Mouse (Mus musculus) cerebellum, adult 2 months (tissue): ENCODE measurements at regions not wholly inside any gene's neighbourhood (a gene's known extent, or its start where the extent isn't known, plus 50 kb on each side); places are given as distances from the start of the nearest gene placed in this dataset.

Experiments used
- DNase-seq, 2 experiments: peaks; one replicate each; pipeline ENCODE4 v3.0.0; 2021
- H3K27ac ChIP-seq: fragments of 200-500 bp; 2 replicates; pipeline ENCODE4 v1.5.1; 2012; ENCODE audit warnings: low read length, control low read depth, inconsistent platforms; ENCODE audit not compliant: insufficient read depth
- H3K27me3 ChIP-seq: fragments of 200-500 bp; 2 replicates; pipeline ENCODE4 v1.6.1; 2012; ENCODE audit warnings: inconsistent platforms, mild to moderate bottlenecking, low read length, moderate library complexity; ENCODE audit not compliant: control insufficient read depth, insufficient read depth
- H3K4me1 ChIP-seq: fragments of 200-500 bp; 2 replicates; pipeline ENCODE4 v1.6.1; 2011; ENCODE audit warnings: low read length; ENCODE audit not compliant: control insufficient read depth, insufficient read depth
- H3K4me3 ChIP-seq: fragments of 200-500 bp; replicated peaks from 2 replicates; pipeline ENCODE3; 2011; ENCODE audit warnings: mild to moderate bottlenecking, low read depth, low read length, control low read depth; ENCODE audit not compliant: insufficient read depth
- CTCF ChIP-seq: fragments of 200-500 bp; IDR thresholded peaks from 2 replicates; pipeline ENCODE4 v1.5.1; 2011; ENCODE audit warnings: low read depth, mild to moderate bottlenecking, control low read depth, low read length, moderate library complexity, borderline replicate concordance; ENCODE audit not compliant: insufficient read depth
- POLR2A ChIP-seq: fragments of 200-500 bp; IDR thresholded peaks from 2 replicates; pipeline ENCODE4 v1.6.1; 2011; ENCODE audit warnings: low read length, control low read depth, borderline replicate concordance; ENCODE audit not compliant: insufficient read depth
- WGBS: fragments of 180-500 bp; shearing (Covaris S2); methylation state at CpG from one replicate; pipeline ENCODE4 v1.1.7; 2018; 5-methylcytosine and 5-hydroxymethylcytosine counted together

- H3K4me3 ChIP-seq = no peak overlapping the region
- 37% methylated on average over 29 of the region's 29 CpGs for WGBS
- H3K27ac ChIP-seq = no peak overlapping the region
- no peak for DNase-seq
- TF ChIP-seq CTCF (no peak), POLR2A (no peak)
- H3K4me1 ChIP-seq = no peaks in the 10 kb centered on the region
- H3K27me3 ChIP-seq = no peaks in the 10 kb centered on the region
Measured at GRCm38 (mm10) chr12:104531512-104532447, 58.6 kb upstream of the Gsc start.

GRCm38 (mm10) chr12:104530586-104530985, 57.5 kb upstream of the Gsc start:
- TF ChIP-seq CTCF (no peak), POLR2A (no peak)
- Histone ChIP-seq H3K4me1 (no peaks in the 10 kb centered on the region), H3K27me3 (no peaks in the 10 kb centered on the region), H3K27ac (no peak overlapping the region), H3K4me3 (no peak overlapping the region)
- WGBS = 30% methylated on average over 4 of the region's 4 CpGs
- no peak for DNase-seq
